Mouse (Mus musculus) heart, adult 9 months (tissue): ENCODE measurements around the gene Nlgn1.

Experiments used
- DNase-seq, 2 experiments: peaks; one replicate each; pipeline ENCODE4 v3.0.0; 2022; ENCODE audit warnings: low spot score in 2 of 2

Gene Nlgn1

DNA sequence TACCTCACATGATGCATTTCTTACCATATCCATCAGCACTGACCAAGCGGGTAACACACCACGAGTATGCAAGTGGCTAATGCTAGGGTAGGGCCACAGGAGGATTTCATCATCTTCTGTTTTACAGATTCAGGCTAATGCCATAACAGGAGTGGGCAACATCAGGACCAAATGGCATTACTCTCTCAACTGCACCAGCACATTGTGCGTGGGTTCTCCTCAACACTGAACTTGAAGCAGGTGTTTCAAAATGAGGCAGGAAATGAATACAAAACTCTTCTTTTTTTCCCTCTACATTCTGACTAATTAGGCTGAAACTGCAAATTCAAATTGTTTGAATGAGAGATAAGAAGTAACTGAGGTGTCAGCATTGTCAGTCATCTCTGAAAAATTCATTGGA is 518.9 kb downstream of the Nlgn1 start:
- no peak for DNase-seq

- DNase-seq = no peak
Observed at GRCm38 (mm10) chr3:25807559-25807958, 524.7 kb downstream of the Nlgn1 start.

- no peak for DNase-seq
Observed at GRCm38 (mm10) chr3:25781651-25782050, 550.6 kb downstream of the Nlgn1 start.

DNA sequence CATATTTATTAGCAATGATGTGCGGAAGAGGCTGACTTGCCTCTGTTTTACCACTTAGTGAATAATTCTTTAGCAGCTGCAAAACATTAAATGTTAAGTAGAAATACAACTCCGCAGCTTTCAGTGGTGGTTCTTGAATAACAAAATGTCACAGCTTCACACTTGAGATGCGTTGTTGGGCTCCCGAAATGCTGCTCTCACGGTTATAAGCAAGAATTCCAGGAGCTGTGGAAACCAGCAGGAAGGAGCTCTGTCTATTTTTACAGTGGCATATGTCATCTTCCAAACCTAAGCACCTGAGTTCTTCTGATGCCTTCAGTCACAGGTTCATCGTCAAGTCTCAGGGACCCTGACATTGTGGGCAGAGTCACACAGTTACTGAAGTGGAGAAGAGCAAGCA is 556.8 kb downstream of the Nlgn1 start:
- DNase-seq = no peak

DNA sequence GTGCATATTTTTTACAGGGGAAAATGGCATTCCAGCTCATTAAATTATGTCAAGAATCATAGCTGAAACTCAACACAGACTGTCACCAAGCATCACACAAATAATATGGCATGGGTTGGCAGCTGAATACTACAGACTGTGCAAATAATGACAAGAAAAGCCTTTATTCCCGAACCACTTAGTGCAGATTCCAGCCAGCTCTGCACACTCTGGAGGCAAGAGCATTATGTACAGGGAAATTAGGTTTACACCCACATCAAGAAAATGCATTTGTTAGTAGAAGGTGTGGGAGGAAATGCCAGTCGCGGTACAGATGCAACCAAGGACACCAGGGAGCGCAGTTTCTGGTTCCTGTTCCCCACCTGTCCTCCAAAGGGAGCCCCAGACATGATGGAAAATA is 558.4 kb downstream of the Nlgn1 start:
- DNase-seq = no peak

- no peak for DNase-seq
Observed at GRCm38 (mm10) chr3:25773467-25773866, 558.8 kb downstream of the Nlgn1 start.

- no peak for DNase-seq
Observed at GRCm38 (mm10) chr3:25763689-25764088, 568.6 kb downstream of the Nlgn1 start.

- no peak for DNase-seq
Observed at GRCm38 (mm10) chr3:25757813-25758212, 574.4 kb downstream of the Nlgn1 start.

- no peak for DNase-seq
Observed at GRCm38 (mm10) chr3:25724111-25724510, 608.1 kb downstream of the Nlgn1 start.

DNA sequence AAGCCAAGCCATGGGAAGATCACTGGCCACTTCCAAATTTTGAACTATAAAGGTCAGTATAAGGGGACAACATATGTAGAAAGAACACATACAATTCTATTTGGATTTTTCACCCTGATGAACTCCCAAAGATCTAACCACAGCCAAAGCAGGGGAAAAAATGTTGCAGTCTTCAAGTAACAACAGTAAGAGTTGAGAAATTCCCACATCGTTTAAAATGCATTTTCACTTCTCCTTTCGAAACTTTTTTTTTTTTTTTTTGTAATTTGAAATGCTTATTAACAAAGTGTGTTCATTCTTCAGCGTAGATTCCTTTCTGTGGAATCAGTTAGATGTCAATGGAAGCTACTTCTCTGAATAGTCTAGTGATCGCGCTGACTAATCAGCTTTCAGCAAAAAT is 610.8 kb downstream of the Nlgn1 start:
- no peak for DNase-seq

GRCm38 (mm10) chr3:25707380-25707779 is 624.9 kb downstream of the Nlgn1 start:
- no peak for DNase-seq

DNA sequence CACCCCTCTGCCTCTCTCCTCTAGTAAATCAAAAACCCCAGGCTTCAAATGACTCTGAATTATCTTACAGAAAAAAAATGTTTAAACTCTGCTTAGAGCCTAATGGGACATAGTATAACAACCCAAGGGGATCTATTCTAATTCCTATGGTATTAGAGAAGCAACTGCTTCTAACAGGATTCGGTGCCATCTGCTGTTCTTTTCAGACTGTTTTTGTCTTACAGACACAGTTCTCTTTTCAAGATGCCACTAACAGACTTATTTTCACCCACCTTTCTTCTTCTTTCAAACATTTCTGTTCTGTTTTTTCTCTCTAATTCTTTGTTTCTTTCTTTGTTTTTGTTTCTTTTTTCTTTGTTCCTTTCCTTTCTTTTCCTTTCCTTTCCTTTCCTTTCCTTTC is 635.0 kb downstream of the Nlgn1 start:
- no peak for DNase-seq

GRCm38 (mm10) chr3:25688789-25689464 is 643.3 kb downstream of the Nlgn1 start:
- DNase-seq = no peak

- DNase-seq = no peak
Observed at GRCm38 (mm10) chr3:25683696-25684095, 648.6 kb downstream of the Nlgn1 start.

DNA sequence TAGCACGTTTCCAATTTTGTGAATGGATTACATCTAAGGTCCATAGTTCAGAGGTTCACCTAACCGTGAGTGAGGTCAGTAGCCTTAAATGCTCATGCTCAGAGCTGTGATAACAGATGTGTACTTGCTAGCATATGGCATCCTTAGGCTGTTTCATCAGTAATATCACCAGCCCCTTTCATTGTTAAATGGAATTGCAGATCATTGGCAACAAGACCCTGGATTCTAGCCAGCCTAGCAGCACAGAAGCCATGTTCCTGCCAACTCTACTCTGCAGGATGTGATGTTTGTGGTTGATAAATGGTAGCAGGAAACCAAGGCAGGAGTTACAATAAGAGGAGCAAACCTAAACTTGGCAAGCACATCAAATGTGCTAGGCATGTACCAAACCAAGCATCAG is 652.9 kb downstream of the Nlgn1 start:
- peak; percentile 4 to 41 for DNase-seq

GRCm38 (mm10) chr3:25675888-25676287 is 656.4 kb downstream of the Nlgn1 start:
- DNase-seq = no peak

DNA sequence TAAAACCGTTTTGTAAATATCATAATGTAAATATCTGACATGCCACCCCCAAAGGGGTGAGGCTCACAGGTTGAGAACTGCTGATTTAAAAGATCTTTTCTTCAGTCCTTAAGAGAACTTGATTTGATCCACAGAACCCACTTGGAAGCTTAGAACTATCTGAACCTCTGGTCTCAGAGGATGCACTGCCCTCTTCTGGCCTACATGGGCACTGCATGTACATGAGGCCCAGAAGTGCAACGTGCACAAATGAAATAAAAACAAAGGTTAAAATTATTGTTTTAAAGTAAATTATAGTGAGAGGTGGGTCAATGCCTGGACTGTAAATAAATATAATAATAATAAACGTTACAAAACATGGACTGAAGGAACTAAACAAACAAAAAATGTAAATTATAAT is 657.2 kb downstream of the Nlgn1 start:
- no peak for DNase-seq

GRCm38 (mm10) chr3:25673408-25673807 is 658.9 kb downstream of the Nlgn1 start:
- no peak for DNase-seq

GRCm38 (mm10) chr3:25672779-25673178 is 659.5 kb downstream of the Nlgn1 start:
- DNase-seq = no peak

GRCm38 (mm10) chr3:25663464-25663863 is 668.8 kb downstream of the Nlgn1 start:
- DNase-seq = no peak

DNA sequence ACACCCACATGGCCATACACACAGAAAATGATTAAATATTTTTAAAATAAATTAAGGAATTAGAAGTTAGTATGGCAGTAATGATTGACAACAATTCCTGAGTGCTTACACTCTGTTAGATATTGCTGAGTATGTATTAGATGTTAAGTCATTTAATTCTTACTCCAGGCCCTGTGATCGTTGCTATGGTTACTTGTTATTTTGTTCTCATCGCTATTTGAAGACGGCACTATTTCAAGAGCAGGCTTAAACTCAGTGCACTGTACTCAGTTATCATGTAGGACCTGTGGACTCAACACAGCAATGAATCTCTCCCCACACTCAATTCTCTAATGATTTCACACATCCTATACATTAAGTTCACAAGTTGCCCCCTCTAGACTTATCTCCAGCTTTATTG is 672.0 kb downstream of the Nlgn1 start:
- no peak for DNase-seq

GRCm38 (mm10) chr3:25658006-25658405 is 674.3 kb downstream of the Nlgn1 start:
- no peak for DNase-seq

GRCm38 (mm10) chr3:25657074-25657473 is 675.2 kb downstream of the Nlgn1 start:
- DNase-seq = no peak

- DNase-seq = no peak
Observed at GRCm38 (mm10) chr3:25653010-25653409, 679.2 kb downstream of the Nlgn1 start.
